Mouse (Mus musculus): ENCODE results near the gene Rapgef5. TPM values are rescaled to one million over a fixed set of nuclear protein-coding genes. Genes with fewer than 3 reads are reported as not detected.

The Rapgef5 gene
- polyA plus RNA-seq, 1 experiment from 2014 or later = 1.7 TPM

GRCm38 (mm10) chr12:117622972-117623371 lies 106.7 kb downstream of the Rapgef5 start:
- Histone ChIP-seq H3K36me3 (replicated peaks) (no peaks in the 10 kb centered on the region), H3K9me3 (replicated peaks) (no peaks in the 10 kb centered on the region), H3K4me3 (replicated peaks) (no peak overlapping the region), H3K4me2 (no peak overlapping the region), H3K27me3 (no peaks in the 10 kb centered on the region), H3K27ac (replicated peaks) (no peak overlapping the region), H3K9ac (no peak overlapping the region), H3K4me1 (replicated peaks) (no peaks in the 10 kb centered on the region)
- 81% methylated on average over 2 of the region's 2 CpGs for WGBS (ENCODE audit: insufficient replicate concordance)
- no peak for ATAC-seq (ENCODE audit: insufficient read depth)

GRCm38 (mm10) chr12:117627311-117627710 lies 111.0 kb downstream of the Rapgef5 start:
- WGBS (ENCODE audit: insufficient replicate concordance) = 37% methylated on average over 2 of the region's 2 CpGs
- H3K4me2 ChIP-seq = no peak overlapping the region
- H3K4me3 ChIP-seq (replicated peaks) = no peak overlapping the region
- H3K9ac ChIP-seq = no peak overlapping the region
- no peaks in the 10 kb centered on the region for H3K9me3 ChIP-seq (replicated peaks)
- no peaks in the 10 kb centered on the region for H3K4me1 ChIP-seq (replicated peaks)
- no peaks in the 10 kb centered on the region for H3K36me3 ChIP-seq (replicated peaks)
- no peak overlapping the region for H3K27ac ChIP-seq (replicated peaks)
- H3K27me3 ChIP-seq = no peaks in the 10 kb centered on the region
- ATAC-seq (ENCODE audit: insufficient read depth) = no peak

GRCm38 (mm10) chr12:117628321-117629093 lies 112.2 kb downstream of the Rapgef5 start:
- H3K4me1 ChIP-seq (replicated peaks) = no peaks in the 10 kb centered on the region
- H3K9me3 ChIP-seq (replicated peaks) = no peaks in the 10 kb centered on the region
- H3K27me3 ChIP-seq = no peaks in the 10 kb centered on the region
- H3K4me2 ChIP-seq = no peak overlapping the region
- H3K9ac ChIP-seq = no peak overlapping the region
- H3K4me3 ChIP-seq (replicated peaks) = no peak overlapping the region
- H3K27ac ChIP-seq (replicated peaks) = no peak overlapping the region
- no peaks in the 10 kb centered on the region for H3K36me3 ChIP-seq (replicated peaks)
- ATAC-seq (ENCODE audit: insufficient read depth) = no peak
- 68% methylated on average over 18 of the region's 18 CpGs for WGBS (ENCODE audit: insufficient replicate concordance)

- ATAC-seq (ENCODE audit: insufficient read depth) = no peak
- WGBS (ENCODE audit: insufficient replicate concordance) = 41% methylated on average over 1 of the region's 1 CpGs
Observed at GRCm38 (mm10) chr12:117632133-117632532, 115.9 kb downstream of the Rapgef5 start.

GRCm38 (mm10) chr12:117636139-117636772 lies 120.0 kb downstream of the Rapgef5 start:
- Histone ChIP-seq H3K36me3 (replicated peaks) (no peaks in the 10 kb centered on the region), H3K9me3 (replicated peaks) (no peaks in the 10 kb centered on the region), H3K4me1 (replicated peaks) (no peaks in the 10 kb centered on the region), H3K27ac (replicated peaks) (no peak overlapping the region), H3K9ac (no peak overlapping the region), H3K4me2 (no peak overlapping the region), H3K27me3 (no peaks in the 10 kb centered on the region), H3K4me3 (replicated peaks) (no peak overlapping the region)
- WGBS (ENCODE audit: insufficient replicate concordance) = 60% methylated on average over 2 of the region's 2 CpGs
- no peak for ATAC-seq (ENCODE audit: insufficient read depth)

More at GRCm38 (mm10) chr12:117632133-117632532, 115.9 kb downstream of the Rapgef5 start:
- Histone ChIP-seq H3K9ac (no peak overlapping the region), H3K27ac (replicated peaks) (no peak overlapping the region), H3K36me3 (replicated peaks) (no peaks in the 10 kb centered on the region), H3K4me2 (no peak overlapping the region), H3K4me1 (replicated peaks) (no peaks in the 10 kb centered on the region), H3K9me3 (replicated peaks) (no peaks in the 10 kb centered on the region), H3K27me3 (no peaks in the 10 kb centered on the region), H3K4me3 (replicated peaks) (no peak overlapping the region)

DNA sequence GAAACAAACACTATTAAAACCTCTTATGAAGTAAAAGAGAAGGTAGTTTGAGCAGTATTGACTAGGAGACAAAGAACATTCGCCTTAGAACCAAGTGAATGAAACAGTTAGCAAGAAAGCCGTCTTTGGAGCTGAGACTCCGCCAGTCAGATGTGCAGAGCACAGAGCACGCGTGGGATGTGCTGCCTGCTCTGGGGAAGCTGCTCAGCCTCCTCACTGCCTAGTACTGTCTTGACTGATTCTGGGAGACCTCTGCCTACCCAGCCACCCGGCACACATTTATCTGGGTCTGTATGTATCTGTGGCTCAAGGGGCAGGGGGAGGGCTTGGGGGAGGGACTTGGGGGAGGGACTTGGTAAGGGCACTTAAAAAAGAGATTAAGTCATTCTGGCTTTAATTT lies 120.7 kb downstream of the Rapgef5 start:
- no peak overlapping the region for H3K9ac ChIP-seq
- no peaks in the 10 kb centered on the region for H3K27me3 ChIP-seq
- WGBS (ENCODE audit: insufficient replicate concordance) = 57% methylated on average over 6 of the region's 6 CpGs
- no peak for ATAC-seq (ENCODE audit: insufficient read depth)
- H3K4me2 ChIP-seq = no peak overlapping the region
- no peaks in the 10 kb centered on the region for H3K9me3 ChIP-seq (replicated peaks)
- H3K27ac ChIP-seq (replicated peaks) = no peak overlapping the region
- no peaks in the 10 kb centered on the region for H3K36me3 ChIP-seq (replicated peaks)
- H3K4me1 ChIP-seq (replicated peaks) = no peaks in the 10 kb centered on the region
- no peak overlapping the region for H3K4me3 ChIP-seq (replicated peaks)

- Histone ChIP-seq H3K27me3 (no peaks in the 10 kb centered on the region), H3K9me3 (replicated peaks) (no peaks in the 10 kb centered on the region), H3K9ac (no peak overlapping the region), H3K27ac (replicated peaks) (no peak overlapping the region), H3K36me3 (replicated peaks) (no peaks in the 10 kb centered on the region), H3K4me1 (replicated peaks) (no peaks in the 10 kb centered on the region), H3K4me2 (no peak overlapping the region), H3K4me3 (replicated peaks) (no peak overlapping the region)
- 27% methylated on average over 2 of the region's 2 CpGs for WGBS (ENCODE audit: insufficient replicate concordance)
- no peak for ATAC-seq (ENCODE audit: insufficient read depth)
Observed at GRCm38 (mm10) chr12:117638833-117639232, 122.6 kb downstream of the Rapgef5 start.

- no peaks in the 10 kb centered on the region for H3K9me3 ChIP-seq (replicated peaks)
- WGBS (ENCODE audit: insufficient replicate concordance) = 50% methylated on average over 6 of the region's 6 CpGs
- no peak overlapping the region for H3K4me3 ChIP-seq (replicated peaks)
- H3K9ac ChIP-seq = no peak overlapping the region
- no peak overlapping the region for H3K4me2 ChIP-seq
- no peaks in the 10 kb centered on the region for H3K36me3 ChIP-seq (replicated peaks)
- no peaks in the 10 kb centered on the region for H3K27me3 ChIP-seq
- ATAC-seq (ENCODE audit: insufficient read depth) = no peak; the same call in 1 of the 2 replicates
- H3K27ac ChIP-seq (replicated peaks) = no peak overlapping the region
- no peaks in the 10 kb centered on the region for H3K4me1 ChIP-seq (replicated peaks)
Observed at GRCm38 (mm10) chr12:117639356-117640121, 123.3 kb downstream of the Rapgef5 start.

DNA sequence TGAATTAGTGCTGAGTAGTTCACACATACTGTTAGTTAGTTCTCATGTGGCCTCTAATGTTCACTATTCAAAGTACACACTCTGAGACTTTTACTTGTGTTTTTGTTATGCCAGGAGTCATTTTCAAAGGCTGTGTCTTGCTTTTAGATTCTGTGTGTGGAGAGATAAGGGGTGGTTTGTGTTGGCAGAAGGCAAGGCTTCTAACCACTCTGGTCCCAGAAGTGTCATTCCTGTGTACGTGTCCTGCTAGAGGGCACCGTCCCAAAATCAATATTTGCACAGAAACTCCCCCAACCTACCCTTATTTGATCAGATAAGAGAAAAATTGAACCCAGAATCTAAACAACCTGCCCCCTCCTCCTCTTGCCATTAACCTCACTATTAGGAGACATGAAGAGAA lies 126.2 kb downstream of the Rapgef5 start:
- 35% methylated on average over 2 of the region's 2 CpGs for WGBS (ENCODE audit: insufficient replicate concordance)
- Histone ChIP-seq H3K9me3 (replicated peaks) (no peaks in the 10 kb centered on the region), H3K4me1 (replicated peaks) (no peaks in the 10 kb centered on the region), H3K4me3 (replicated peaks) (no peak overlapping the region), H3K9ac (no peak overlapping the region), H3K36me3 (replicated peaks) (no peaks in the 10 kb centered on the region), H3K27me3 (no peaks in the 10 kb centered on the region), H3K4me2 (no peak overlapping the region), H3K27ac (replicated peaks) (no peak overlapping the region)
- no peak for ATAC-seq (ENCODE audit: insufficient read depth)

GRCm38 (mm10) chr12:117645771-117646170 lies 129.5 kb downstream of the Rapgef5 start:
- no peaks in the 10 kb centered on the region for H3K4me1 ChIP-seq (replicated peaks)
- H3K4me2 ChIP-seq = no peak overlapping the region
- 65% methylated on average over 2 of the region's 2 CpGs for WGBS (ENCODE audit: insufficient replicate concordance)
- H3K9ac ChIP-seq = no peak overlapping the region
- H3K4me3 ChIP-seq (replicated peaks) = no peak overlapping the region
- H3K36me3 ChIP-seq (replicated peaks) = no peaks in the 10 kb centered on the region
- no peaks in the 10 kb centered on the region for H3K9me3 ChIP-seq (replicated peaks)
- H3K27ac ChIP-seq (replicated peaks) = no peak overlapping the region
- no peaks in the 10 kb centered on the region for H3K27me3 ChIP-seq
- ATAC-seq (ENCODE audit: insufficient read depth) = no peak

DNA sequence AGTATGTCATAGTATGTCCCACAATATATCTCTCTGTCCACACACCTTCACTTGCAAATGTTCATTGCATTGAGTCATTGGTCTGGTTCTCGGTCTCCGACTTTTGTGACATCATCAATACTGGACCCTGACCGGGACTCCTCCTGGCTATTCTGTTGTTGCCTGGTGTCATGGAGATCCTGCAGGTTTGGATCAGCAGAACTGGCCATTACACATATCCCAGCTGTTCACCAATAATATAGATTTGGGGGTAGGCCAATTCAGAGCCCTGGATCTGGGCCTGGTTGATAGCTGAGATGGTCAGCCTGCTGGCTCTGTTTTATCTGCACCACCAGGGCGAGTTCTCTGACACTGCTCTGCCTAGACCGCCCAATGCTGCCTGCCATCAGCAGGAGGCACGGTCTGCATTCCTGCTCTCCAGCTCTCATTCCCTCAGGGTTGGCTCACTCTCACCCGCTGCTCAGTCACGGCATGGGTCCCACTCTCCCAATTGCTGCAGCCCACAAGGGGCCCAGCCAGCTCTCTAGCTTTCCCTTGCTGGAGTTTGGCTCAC lies 137.7 kb downstream of the Rapgef5 start:
- WGBS (ENCODE audit: insufficient replicate concordance) = 70% methylated on average over 8 of the region's 8 CpGs
- H3K36me3 ChIP-seq (replicated peaks) = no peaks in the 10 kb centered on the region
- no peak overlapping the region for H3K27ac ChIP-seq (replicated peaks)
- H3K4me2 ChIP-seq = no peak overlapping the region
- H3K4me3 ChIP-seq (replicated peaks) = no peak overlapping the region
- H3K27me3 ChIP-seq = no peaks in the 10 kb centered on the region
- no peak overlapping the region for H3K9ac ChIP-seq
- H3K9me3 ChIP-seq (replicated peaks) = no peaks in the 10 kb centered on the region
- no peak for ATAC-seq (ENCODE audit: insufficient read depth)
- H3K4me1 ChIP-seq (replicated peaks) = no peaks in the 10 kb centered on the region
